Mouse (Mus musculus) lung, postnatal 0 days (tissue): ENCODE measurements around the gene Lpp.

ENCODE experiments used
- CTCF ChIP-seq: IDR thresholded peaks from 2 replicates; pipeline ENCODE4 v1.5.1; 2016; ENCODE audit warnings: antibody characterized with exemption, mild to moderate bottlenecking
- EP300 ChIP-seq: IDR thresholded peaks from 2 replicates; pipeline ENCODE4 v1.6.1; 2016; ENCODE audit warnings: antibody characterized with exemption, mild to moderate bottlenecking, control low read depth

DNA sequence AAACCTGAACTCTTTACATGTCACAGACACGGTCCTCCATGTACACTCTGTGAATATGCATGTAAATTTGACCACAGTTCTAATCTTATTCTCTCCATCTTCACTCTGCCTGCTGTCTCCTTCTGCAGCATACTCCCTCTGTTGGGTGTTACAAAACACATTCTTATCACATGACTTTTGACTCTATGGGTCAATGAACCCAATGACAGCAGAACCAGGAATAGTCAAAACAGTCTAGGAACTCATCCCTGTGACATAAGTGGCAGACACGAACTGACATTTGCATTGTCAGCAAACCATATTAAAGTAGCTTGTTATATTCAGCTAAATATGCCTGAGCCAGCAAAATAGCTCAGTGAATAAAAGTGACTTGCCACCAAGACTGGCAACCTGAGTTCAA is 383.7 kb downstream of the Lpp start:
- TF ChIP-seq CTCF (no peak), EP300 (no peak)
